In the genomic region with DNA sequence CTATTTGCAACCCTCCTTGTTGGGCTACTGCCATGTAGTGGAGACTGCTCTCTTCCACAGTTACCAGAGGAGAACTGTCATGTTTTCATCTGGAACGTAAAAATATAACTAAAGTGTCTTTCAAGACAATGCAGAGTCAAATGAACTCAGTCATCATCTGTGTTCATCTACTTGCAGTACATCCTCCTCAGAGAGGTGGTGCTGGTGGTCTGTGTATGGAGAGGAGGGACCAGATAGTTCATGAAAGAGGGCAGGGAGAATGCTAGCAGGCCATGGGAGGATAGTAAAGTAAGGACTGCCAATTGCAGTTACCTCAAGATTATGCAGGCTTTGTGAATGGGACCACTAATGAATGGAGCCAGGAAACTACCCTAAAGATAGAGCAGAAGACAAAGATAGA, we compare ENCODE assay signal across 7 mouse cellular contexts.
DNase-seq lines count a peak whose midpoint lies in the region; ATAC-seq lines count a peak whose summit lies in the region.

No protein-coding gene starts in this region.

- intact Hi-C loops in left cerebral cortex, postnatal 4 days (cut with DNase I): loop anchor here (10.0 kb wide), 2 partner anchors 367 to 937 kb away; no protein-coding TSS in a partner anchor

- peak; percentile 12 for DNase-seq in kidney, postnatal 10 days
- DNase-seq in kidney, adult 18-20 months: no peak
- DNase-seq in adipocyte (ENCODE audit: low spot score): peak; percentile 60
- DNase-seq in cerebellum, adult 9-10 months: peak; percentile 46
- peak; percentile 32 for DNase-seq in left cerebral cortex, postnatal 4 days
- no peak for DNase-seq in MN1 (ENCODE audit: low spot score)

- no peak for ATAC-seq in erythroid progenitor cell, adult 5-6 weeks (replicated peaks; ENCODE audit: low FRiP score, poor library complexity, severe bottlenecking)

Comparison
In these comparisons a context has a peak if more than half of its experiments do, and no peak if none do; other contexts are left out.
1. DNase-seq: peak in kidney, postnatal 10 days (single experiment), adipocyte (single experiment), cerebellum, adult 9-10 months (single experiment) and left cerebral cortex, postnatal 4 days (single experiment); none in kidney, adult 18-20 months (single experiment) and MN1 (single experiment).